Mouse (Mus musculus) ES-E14 (cell line): Measurements from ENCODE around the gene Hist1h4f.

Experiments used
- HCFC1 ChIP-seq: IDR thresholded peaks from 2 replicates; pipeline ENCODE4 v1.6.1; 2012; ENCODE audit warnings: low read length, inconsistent platforms, borderline replicate concordance; ENCODE audit not compliant: insufficient read depth
- ZNF384 ChIP-seq: IDR thresholded peaks from 2 replicates; pipeline ENCODE4 v1.6.1; 2012; ENCODE audit warnings: low read depth, low read length, inconsistent platforms

DNA sequence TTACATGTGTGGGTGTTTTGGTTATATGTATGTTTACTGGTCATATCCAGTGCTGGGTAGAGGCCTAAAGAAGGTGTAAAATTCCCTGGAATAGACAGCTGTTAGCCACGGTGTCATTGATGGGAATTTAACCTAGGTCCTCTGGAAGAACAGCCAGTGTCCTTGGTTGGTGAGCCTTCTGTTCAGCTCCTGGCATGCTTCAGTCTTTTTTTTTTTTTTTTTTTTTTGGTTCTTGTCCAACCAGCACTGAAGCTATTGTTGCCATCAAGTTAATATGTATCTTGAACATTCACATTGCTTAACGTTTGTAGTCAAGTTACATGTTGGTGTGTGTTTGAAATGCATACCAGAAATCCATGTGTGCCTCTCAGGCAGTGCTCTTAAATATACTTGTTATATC is 13.0 kb upstream of the Hist1h4f start:
- TF ChIP-seq ZNF384: no peak
- no peak for TF ChIP-seq HCFC1
